Mouse (Mus musculus) CH12F3 (cell line): ENCODE measurements around the gene Sdc1.

ENCODE experiments used
- in situ Hi-C: fragments of 300-500 bp; cut with MboI; formaldehyde crosslinking; loops from 2 replicates; pipeline ENCODE4 v1.14.3; 2020; ENCODE audit warnings: low sequenced_read_pairs

Gene Sdc1

DNA sequence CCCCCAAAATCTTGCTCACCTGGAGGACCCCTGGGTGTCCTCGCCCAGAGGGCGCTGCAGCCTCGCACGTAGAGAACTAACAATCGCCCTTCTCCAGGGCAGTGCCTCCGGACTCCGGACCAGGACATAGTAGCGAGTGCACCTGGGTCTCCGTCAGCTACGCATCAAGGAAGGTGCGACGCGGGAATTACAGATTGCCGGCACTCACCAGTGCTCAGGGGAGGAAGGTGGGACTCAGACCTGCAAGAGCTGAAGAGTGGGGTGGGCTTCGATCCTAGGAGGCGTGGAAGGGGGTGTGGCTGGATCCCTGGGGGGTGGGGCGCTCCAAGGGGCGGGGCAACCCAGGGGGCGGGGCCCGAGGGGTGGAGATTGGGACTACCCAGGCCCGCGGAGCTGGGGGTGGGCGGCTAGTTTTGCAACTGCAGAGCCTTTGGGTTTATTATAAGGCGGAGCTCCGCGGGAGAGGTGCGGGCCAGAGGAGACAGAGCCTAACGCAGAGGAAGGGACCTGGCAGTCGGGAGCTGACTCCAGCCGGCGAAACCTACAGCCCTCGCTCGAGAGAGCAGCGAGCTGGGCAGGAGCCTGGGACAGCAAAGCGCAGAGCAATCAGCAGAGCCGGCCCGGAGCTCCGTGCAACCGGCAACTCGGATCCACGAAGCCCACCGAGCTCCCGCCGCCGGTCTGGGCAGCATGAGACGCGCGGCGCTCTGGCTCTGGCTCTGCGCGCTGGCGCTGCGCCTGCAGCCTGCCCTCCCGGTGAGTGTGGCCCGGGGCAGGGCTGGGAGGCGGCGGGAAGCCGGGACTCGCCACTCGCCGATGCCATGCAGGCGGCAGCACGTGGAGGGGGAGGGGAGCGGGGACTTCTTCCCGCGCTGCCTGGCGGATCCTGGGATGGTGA, at the start of gene Sdc1:
Gene Sdc1 (plus strand): TSS at position 378 of the 898 bp plus-strand sequence.
- in situ Hi-C loops = loop anchor here (25.0 kb wide), 1 partner anchor 241 kb away; no protein-coding TSS in a partner anchor

DNA sequence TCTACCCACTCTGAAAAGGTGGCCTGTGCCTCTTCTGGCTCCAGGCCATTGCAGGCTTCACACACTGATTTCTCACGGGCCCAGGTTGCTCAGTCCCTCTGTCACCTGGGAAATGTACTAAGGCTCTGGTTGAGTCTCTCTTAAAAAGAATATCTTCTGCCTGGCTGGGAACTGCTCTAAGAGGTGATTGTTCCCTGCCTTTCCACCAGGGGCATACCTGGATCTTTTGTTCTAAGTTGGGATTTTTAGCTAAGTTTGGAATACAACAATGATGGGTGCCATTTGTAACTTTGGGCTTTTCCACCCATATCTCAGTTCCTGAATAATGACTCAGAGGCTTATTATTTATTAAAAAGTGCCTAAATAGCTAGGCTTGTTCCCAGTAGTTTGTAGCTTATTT, 44.2 kb upstream of the Sdc1 start:
- in situ Hi-C loops = no loop called here

DNA sequence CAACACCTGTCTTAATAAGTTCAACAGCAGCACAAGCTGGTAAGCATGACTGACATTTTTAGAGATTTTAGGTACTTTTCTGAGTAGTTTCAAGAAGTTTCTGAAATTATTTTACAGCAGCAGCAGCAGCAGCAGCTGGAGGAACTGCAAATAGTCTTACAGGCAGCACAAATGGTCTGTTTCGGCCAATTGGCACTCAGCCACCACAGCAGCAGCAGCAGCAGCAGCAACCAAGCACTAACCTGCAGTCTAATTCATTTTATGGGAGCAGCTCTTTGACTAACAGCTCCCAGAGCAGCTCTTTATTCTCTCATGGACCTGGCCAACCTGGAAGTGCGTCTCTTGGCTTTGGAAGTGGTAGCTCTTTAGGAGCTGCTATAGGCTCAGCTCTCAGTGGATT, 42.4 kb upstream of the Sdc1 start:
- in situ Hi-C loops = no loop called here

DNA sequence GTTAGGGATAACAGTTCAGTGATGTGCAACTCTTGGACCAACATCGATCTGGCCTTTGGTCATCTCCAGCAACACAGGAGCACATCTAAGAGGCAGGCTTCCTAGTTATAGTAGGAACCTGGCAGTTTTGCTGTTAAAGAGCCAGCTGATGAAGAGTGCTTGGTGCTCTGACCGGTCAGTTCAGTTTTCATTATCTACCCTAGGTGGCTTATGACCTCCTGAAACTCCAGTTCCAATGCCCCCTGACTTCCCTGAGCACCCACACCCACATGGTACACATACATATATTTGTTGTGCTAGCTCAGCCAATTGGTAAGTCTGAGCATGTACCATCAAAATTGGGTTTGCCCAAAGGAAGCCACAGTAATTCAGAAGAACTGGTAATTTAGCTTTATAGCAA, 17.5 kb upstream of the Sdc1 start:
- in situ Hi-C loops = loop anchor here (25.0 kb wide), 1 partner anchor 259 kb away; no protein-coding TSS in a partner anchor

DNA sequence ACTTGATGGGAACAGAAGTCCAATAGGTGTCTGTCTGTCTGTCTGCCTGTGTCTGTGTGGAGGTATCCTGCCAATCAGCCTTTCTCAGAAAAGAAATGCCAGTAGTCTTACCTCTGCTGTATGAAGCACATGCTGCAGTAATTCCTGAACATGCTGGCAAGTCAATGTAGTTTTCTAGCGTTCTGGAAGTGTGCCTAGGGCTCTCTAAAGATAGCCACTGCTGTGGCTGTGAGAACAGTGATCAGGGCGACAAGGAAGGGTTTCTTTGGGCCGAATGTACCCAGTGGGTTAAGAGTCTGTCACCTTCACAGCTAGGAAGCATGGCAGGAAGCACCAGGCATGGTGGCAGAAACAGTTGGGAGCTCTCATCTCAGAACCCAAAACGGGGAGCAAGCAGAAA, 17.0 kb upstream of the Sdc1 start:
- in situ Hi-C loops = loop anchor here (25.0 kb wide), 1 partner anchor 258 kb away; no protein-coding TSS in a partner anchor

DNA sequence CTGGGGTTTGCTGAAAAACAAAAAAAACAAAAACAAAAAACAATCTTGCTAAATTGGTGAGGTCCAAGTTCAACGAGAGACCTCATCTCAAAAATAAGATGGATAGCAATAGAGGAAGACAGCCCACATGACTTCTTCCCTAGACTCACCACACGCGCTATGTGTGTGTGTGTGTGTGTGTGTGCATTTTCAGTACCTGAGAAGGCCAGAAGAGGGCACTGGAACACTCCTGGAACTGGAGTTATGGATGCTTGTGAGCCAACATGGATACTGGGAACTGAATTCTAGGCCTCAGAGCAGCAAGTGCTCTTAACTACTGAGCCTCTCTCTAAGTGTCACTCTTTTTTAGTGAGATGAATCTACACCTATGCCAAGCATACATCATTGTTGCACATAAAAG, 13.1 kb upstream of the Sdc1 start:
- in situ Hi-C loops = loop anchor here (25.0 kb wide), 1 partner anchor 254 kb away; no protein-coding TSS in a partner anchor

DNA sequence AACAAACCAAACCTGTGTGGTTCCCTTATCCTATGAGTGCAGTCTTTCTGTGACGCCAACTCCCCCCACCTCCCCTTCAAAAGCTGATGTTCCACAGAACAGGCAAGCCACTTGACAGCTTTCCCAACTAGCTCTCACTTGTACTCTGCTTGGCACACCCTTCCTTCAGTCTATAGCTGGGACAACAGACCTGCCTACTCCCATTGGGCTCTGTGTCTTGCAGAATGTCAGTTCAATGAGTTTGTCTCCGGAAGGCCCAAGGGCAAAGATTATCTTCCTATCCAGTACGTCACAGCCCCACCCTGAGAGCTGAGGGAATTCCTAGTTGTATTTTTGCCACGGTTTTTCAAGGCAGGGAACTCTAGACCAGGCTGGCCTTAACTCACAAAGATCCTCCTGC, 12.0 kb upstream of the Sdc1 start:
- in situ Hi-C loops = loop anchor here (25.0 kb wide), 1 partner anchor 253 kb away; no protein-coding TSS in a partner anchor

DNA sequence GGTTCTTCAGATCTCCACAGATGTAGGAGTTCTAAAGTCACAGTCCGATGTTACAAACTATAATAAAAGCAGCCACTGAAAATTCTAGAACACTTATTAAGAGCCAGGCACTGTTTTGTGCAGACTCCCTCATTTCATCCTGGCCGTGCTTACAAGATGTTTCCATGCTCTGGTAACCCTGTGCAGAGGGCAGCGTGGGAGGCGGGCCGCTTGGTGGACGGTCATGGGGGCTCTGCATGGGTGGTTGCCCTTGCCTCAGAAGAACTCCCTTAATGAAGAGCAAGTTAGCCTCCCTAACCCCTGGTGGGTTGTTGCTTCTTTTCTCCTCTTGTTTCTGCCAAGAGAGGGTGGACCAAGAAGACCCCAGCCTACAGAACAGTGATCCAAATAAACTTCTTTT, 11.3 kb upstream of the Sdc1 start:
- in situ Hi-C loops = loop anchor here (25.0 kb wide), 1 partner anchor 253 kb away; no protein-coding TSS in a partner anchor

DNA sequence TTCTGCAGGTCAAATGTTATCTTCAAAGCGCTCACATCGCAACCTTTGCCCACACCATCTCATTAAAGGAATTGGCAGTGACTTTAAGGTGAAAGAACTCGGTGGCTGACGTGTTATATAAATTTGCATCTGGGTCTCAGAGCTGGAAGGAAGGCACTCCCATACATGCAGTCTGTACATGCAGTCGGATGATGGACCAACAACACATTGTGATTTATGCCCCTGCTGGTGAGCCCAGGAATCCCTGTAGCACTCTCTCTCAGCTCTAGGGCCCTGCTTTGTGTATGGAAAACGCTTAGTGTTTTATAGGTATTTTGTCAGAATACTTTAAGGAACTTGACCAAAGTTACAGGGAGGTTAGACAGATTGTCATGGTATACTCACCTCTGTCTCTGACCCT, 10.6 kb upstream of the Sdc1 start:
- in situ Hi-C loops = loop anchor here (25.0 kb wide), 1 partner anchor 252 kb away; no protein-coding TSS in a partner anchor

DNA sequence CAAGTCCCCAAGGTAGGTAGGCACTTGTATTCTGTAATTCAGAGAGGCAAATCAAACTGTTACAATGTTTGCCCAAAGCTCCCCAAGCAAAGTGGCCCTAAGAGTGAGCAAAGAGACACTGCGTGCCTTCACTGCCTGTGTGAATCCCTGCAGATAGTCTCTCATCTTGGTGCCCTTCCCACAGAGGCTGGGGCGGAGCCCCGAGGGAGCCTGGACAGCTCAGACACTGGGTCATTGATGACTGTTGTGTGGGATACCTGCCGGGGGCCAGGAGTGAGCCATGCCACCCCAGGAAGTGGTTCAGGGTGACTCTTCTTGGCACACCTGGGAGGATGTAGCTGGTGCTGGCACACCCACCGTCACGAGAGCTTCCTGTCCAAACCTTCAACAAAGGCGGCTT, 10.1 kb upstream of the Sdc1 start:
- in situ Hi-C loops = loop anchor here (25.0 kb wide), 1 partner anchor 251 kb away; no protein-coding TSS in a partner anchor

DNA sequence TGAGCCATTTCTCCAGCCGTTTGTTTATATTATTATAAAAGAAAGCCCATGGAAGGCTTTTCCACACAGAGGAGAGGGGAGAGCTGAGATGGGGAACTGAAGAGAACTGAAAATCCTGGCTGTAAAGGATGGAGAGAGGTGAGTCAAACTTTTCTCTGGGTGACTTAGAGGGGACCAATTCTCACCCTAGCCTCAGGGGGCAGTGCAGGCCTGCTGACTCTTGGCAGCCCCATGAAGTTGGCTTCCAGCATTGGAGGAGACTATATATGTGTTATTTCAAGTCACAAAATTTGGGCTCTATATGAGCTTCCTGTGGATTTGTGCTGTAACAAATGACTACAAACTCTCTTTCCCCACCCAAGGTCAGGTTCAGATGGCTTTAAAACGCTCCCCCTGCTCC, 8.5 kb upstream of the Sdc1 start:
- in situ Hi-C loops = loop anchor here (25.0 kb wide), 1 partner anchor 250 kb away; no protein-coding TSS in a partner anchor

DNA sequence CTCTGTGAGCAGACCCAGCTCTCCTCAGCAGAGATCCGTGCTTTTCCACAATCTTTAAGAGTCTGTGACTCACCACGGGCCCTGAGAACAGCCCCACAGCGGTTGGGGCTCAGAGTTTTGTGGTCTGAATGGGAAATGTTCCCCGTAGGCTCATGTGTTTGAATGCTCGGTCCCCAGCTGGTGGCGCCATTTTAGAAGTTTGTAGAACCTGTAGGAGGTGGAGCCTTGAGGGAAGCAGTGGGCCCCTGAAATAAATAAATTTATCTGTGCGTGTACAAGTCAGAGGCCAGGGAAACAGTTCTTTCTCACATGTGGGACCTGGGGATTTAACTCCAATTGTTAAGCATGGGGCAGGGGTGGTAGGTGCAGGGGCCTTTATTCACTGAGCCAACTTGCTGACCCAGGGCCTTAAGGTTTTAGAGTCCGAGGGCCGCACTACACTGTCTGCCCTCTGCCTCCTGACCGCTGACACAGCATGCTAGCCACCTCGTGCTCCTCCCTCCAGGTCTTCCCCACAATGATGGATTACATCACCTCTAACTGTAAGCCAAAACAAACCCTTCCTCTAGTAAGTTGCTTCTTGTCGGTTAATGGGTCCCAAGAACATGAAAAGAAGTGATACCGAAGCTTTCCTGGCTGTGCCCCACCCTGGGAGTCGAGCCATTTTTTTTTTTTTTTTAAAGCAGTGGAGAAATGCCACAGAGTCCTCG, 6.7 kb upstream of the Sdc1 start:
- in situ Hi-C loops = loop anchor here (25.0 kb wide), 1 partner anchor 248 kb away; no protein-coding TSS in a partner anchor

DNA sequence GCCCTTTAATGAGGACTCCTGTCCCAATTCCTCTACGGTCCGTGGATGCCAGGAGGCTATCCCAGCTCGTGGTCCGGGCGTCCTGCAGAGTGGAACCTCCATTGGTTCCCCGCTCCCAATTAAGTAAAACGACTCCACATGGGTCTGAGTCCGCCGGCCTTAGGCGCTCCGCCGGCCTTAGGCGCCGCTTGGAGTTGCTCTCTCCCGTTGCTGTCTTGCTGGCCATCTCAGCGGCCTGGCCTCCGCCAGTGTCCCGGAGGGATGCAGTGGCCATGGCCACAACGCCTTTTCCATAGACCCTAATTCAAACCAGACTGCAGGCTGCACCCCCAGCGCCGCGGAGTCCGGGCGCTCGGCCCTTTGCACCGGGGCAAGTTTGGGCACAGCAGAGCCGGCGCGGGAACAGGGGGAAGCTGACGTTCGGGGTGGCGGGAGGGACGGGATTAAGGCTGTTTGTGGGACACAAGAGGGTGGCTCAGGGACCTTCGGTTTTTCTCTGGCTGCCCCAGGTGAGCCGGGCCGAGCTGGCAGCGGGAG, 789 bp downstream of the Sdc1 start:
- in situ Hi-C loops = loop anchor here (25.0 kb wide), 1 partner anchor 240 kb away; no protein-coding TSS in a partner anchor

DNA sequence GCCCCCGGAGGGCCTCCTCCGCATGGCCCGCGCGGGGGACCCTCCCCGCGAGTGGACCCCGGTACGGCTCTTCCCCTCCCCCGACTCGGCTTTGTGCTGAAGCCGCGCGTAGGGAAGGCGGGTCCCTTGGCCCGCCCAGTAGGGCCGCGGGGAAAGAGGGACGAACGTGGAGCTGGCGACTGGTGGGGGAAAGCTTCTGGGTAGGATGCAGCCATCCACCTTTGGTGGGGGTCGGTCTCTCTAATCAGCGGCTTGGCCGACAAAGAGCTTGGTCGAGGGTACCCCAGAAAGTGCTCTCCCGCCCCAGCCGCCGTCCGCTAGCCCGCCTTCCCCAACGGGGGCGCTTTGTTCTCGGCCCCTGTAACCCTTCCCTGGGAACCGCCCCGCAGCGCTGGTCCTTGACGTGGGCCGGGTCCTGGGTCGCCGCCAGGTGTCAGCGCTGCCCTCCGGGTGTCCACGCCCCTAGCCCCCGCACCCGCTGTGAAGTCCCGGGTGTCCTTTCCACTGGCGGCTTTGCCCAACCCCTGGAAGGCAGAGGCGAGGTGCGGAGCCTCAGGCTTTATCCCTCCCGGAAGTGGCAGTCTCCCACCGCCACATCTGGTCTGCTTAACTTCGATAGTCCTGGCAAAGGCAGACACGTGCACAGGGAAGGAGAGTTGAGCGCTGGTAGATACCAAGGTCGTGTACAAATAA, 1.5 kb downstream of the Sdc1 start:
- in situ Hi-C loops = loop anchor here (25.0 kb wide), 1 partner anchor 240 kb away; no protein-coding TSS in a partner anchor

DNA sequence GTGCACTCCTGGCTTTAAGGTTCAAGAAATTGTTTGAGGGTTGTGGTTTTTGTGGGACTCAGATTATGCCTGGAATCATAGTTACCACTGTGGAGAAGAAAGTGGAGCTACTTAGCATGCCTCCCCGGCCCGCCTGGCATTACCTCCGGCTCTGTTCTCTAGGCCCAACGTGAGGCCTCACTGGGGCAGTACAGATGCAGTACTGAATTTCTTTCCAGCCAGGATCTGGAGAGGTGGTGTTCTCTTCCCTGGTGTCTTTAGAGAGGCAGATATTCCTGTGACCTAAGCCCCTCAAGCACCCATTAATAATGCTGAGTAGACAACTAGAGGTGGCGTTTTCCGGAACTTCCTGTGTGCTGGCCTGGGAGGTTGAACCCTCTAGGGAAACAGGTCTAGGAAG, 2.2 kb downstream of the Sdc1 start:
- in situ Hi-C loops = loop anchor here (25.0 kb wide), 1 partner anchor 239 kb away; no protein-coding TSS in a partner anchor

DNA sequence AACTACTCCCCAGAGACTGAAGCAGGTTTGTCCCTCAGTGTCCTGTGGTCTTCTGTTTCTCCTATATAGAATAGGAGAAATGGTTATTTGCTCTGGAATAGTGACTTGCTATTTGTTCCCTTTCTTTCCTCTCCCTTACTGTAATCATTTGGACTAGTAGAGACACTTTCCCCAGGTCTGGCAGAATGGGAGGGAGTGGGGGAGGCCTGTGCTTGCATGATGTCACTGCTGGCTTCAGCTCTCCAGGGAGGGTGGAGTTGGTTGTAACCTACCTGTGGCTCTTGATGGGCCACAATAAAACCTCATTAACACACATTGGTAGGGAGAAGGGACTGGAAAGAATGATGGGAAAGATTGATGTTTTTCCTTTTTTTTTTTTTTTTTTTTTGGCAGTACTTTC, 3.1 kb downstream of the Sdc1 start:
- in situ Hi-C loops = loop anchor here (25.0 kb wide), 1 partner anchor 238 kb away; no protein-coding TSS in a partner anchor

DNA sequence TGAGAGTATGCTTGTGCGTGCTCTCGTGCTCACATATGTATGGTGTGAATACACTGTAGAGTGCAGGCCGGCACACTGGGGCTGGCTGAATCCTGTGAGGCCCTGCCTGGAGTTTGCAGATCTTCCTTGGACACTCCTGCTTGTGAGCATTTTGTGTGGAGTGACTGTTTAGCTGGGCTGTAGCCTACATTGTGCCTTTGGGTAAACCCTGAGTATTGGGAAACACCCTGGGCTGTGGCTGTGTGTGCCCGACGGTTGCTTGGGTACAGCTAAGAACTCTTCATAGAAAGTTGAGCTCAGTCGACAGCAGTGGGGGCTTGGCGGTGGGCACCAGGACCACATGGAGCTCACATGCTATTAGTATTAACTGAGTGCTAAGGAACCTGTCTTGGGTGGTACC, 5.1 kb downstream of the Sdc1 start:
- in situ Hi-C loops = no loop called here

DNA sequence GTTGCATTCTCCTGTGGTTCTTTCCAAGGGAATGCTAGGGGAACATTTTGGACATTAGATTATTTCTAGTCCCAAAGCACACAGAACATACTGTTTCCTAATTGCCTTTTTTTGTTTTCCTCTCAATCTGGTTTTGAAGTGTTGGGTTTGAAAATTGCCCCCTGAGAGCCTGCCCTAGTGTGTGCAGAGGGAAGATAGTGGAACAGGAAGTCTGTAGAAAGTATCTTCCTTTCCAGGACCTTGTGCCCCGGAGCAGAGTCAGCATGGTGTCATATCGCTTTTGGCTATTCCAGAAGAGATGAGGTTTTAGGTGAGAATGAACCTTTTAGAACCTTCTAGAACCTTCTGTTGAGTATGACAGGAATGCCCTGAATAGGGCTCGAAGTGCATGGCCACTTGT, 5.6 kb downstream of the Sdc1 start:
- in situ Hi-C loops = no loop called here

DNA sequence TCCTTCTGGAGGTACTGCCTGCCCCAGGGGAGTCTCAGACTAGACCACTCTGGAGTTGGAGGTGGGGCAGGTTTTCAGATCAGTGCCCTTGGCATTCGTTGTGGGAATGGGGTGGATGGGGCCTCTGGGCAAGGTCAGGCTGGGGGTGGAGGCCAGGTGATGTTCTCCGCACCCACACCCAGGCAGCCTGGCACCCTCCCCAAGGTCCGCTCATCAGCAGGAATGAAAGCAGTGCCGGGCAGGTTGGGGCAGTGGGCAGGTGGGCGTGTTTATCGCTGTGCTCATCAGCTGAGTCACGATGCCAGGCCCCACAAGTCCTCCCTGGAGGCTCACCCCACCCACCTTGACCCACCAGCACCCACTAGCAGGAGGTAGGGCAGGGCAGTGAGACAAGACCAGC, 7.0 kb downstream of the Sdc1 start:
- in situ Hi-C loops = no loop called here

DNA sequence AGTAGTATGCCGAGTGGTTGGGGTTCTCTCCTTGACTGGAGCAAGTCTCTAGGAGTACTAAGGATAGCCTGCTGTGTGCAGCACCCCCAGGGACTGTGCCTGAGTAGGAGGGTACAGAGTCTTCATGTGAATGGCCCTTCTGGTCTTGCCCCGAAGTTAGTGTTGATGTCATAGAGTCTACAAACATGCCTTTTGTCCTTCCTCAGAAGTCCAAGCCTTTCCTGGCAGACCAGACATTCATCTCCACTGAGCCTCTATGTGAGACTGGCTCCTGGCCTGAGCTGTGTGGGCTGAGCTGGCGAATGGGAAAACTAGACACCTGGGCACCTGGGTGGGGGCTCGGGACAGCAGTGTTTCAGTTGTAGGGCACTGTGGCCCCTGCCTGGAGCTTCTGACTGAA, 8.7 kb downstream of the Sdc1 start:
- in situ Hi-C loops = no loop called here
